13 mouse cellular contexts compared by ENCODE assay signal in the genomic region with DNA sequence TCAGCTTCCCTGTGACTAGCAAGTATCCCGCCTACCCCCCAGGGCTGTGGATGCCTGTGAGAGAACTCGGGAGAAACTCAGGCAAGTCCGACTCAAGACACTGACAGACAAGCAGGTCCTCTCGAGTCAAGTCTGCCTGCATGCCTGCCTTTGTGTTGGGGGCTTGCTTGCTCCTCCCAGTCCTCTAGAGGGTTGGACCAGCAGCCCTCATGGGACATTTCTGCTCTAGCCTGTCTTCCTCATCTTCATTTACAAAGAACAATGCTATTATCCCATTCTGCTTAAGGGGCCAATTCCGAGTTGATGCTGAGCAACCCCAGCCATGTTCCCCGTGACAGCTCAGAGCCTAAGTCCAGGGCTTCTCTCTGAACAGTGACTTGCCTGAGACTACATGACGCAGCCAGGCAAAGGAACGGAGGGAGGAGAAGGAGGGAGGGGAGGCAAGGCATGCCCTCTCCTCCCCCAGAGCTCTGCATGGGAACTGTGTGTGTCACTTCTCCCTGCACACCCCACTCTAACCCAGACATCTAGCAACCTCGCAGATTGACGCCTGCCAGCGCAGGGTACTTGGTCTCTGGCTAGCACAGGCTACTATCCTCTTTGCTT.
DNase-seq lines count a peak whose midpoint lies in the region; ATAC-seq and TF ChIP-seq lines count a peak whose summit lies in the region.
"Had no signal": no experiment of that assay in that cellular context is flagged by ENCODE, and none has a peak within 500 bp of the region (broad histone marks: within the 10 kb centered on the region; RNA-seq: fewer than 3 reads in every experiment).

No protein-coding gene starts in this region.

- no peak; the same call in 1 of the 2 replicates for ATAC-seq in heart, embryonic 13.5 days (ENCODE audit: extremely low read depth, insufficient number of reproducible peaks, low FRiP score, low TSS enrichment)
- no peak for ATAC-seq in midbrain, embryonic 16.5 days
- peak; percentile 29; the same call in 1 of the 2 replicates for ATAC-seq in granulocyte monocyte progenitor cell, adult 5-6 weeks (replicated peaks; ENCODE audit: poor library complexity, severe bottlenecking)
- peak; percentile 30; the same call in 1 of the 2 replicates for ATAC-seq in stomach, embryonic 14.5 days (ENCODE audit: insufficient number of reproducible peaks, insufficient read depth, low FRiP score, low read depth)

- WGBS in heart, embryonic 13.5 days, result 25% methylated on average over 11 of the region's 11 CpGs
- WGBS in heart, adult 2 months, result 44% methylated on average over 11 of the region's 11 CpGs
- 31% methylated on average over 11 of the region's 11 CpGs for WGBS in midbrain, embryonic 10.5 days
- 30% methylated on average over 11 of the region's 11 CpGs for WGBS in midbrain, embryonic 16.5 days
- 42% methylated on average over 11 of the region's 11 CpGs for WGBS in stomach, embryonic 14.5 days

- H3K4me3 ChIP-seq in heart, embryonic 13.5 days, result no peak overlapping the region
- H3K4me3 ChIP-seq in heart, adult 2 months, result no peak overlapping the region
- 0 out of 2 replicates have a peak overlapping the region, but pooled peaks have one; percentile 4 for H3K4me3 ChIP-seq in midbrain, embryonic 10.5 days
- H3K4me3 ChIP-seq in midbrain, embryonic 16.5 days (ENCODE audit: low read depth, low read length), result no peak overlapping the region
- H3K4me3 ChIP-seq in stomach, embryonic 14.5 days (ENCODE audit: low read depth, low read length), result no peak overlapping the region
- H3K4me3 ChIP-seq: liver, embryonic 15.5 days had no signal

- intact Hi-C loops in heart, adult 2 months (cut with DNase I), result no loop called here

- H3K27ac ChIP-seq in heart, embryonic 13.5 days (replicated peaks), result no peak overlapping the region
- H3K27ac ChIP-seq in heart, adult 2 months, result no peak overlapping the region
- H3K27ac ChIP-seq in midbrain, embryonic 10.5 days (replicated peaks), result peak overlapping the region; percentile 34
- H3K27ac ChIP-seq in midbrain, embryonic 16.5 days (ENCODE audit: low read length), result no peak overlapping the region
- H3K27ac ChIP-seq in stomach, embryonic 14.5 days (ENCODE audit: low read length), result no peak overlapping the region
- H3K27ac ChIP-seq: liver, embryonic 15.5 days had no signal

- H3K4me1 ChIP-seq in heart, embryonic 13.5 days, result peaks cover 32% of the 10 kb centered on the region
- no peaks in the 10 kb centered on the region for H3K4me1 ChIP-seq in heart, adult 2 months (ENCODE audit: control insufficient read depth, insufficient read depth, low read length)
- H3K4me1 ChIP-seq in midbrain, embryonic 10.5 days, result peaks cover 22% of the 10 kb centered on the region
- no peaks in the 10 kb centered on the region; the same call in 1 of the 2 replicates for H3K4me1 ChIP-seq in midbrain, embryonic 16.5 days (ENCODE audit: control insufficient read depth, insufficient read depth, low read length)
- H3K4me1 ChIP-seq in stomach, embryonic 14.5 days (ENCODE audit: control insufficient read depth, insufficient read depth, low read length), result no peaks in the 10 kb centered on the region
- H3K4me1 ChIP-seq: liver, embryonic 15.5 days had no signal

- no peak for TF ChIP-seq EP300 in heart, adult 2 months (IDR thresholded peaks at IDR 0.05; ENCODE audit: insufficient read depth, low read depth, low read length)

- no peaks in the 10 kb centered on the region for H3K79me2 ChIP-seq in heart, adult 2 months (replicated peaks; ENCODE audit: control insufficient read depth, insufficient read depth, low read length)

- H3K9ac ChIP-seq in heart, embryonic 13.5 days, result no peak overlapping the region
- H3K9ac ChIP-seq in heart, adult 2 months (ENCODE audit: low read depth, low read length), result no peak overlapping the region
- H3K9ac ChIP-seq in midbrain, embryonic 16.5 days (ENCODE audit: low read depth, low read length), result no peak overlapping the region
- no peak overlapping the region for H3K9ac ChIP-seq in stomach, embryonic 14.5 days (replicated peaks; ENCODE audit: low read depth, low read length)
- H3K9ac ChIP-seq: liver, embryonic 15.5 days had no signal

- no peak for DNase-seq in heart, adult 2 months
- no peak for DNase-seq in midbrain, embryonic 10.5 days (ENCODE audit: low spot score)
- no peak for DNase-seq in gastrocnemius, postnatal 10 days
- DNase-seq: adrenal gland, adult 2 months; cerebellum, adult 9-10 months; kidney, adult 8-10 months; left cerebral cortex, postnatal 4 days; spleen, adult 18-20 months had no signal

- TF ChIP-seq CTCF in heart, adult 2 months (IDR thresholded peaks at IDR 0.05), result no peak

- no peaks in the 10 kb centered on the region for H3K9me3 ChIP-seq in heart, embryonic 13.5 days
- H3K9me3 ChIP-seq in midbrain, embryonic 10.5 days (replicated peaks), result no peaks in the 10 kb centered on the region
- H3K9me3 ChIP-seq in midbrain, embryonic 16.5 days (replicated peaks; ENCODE audit: control insufficient read depth, low read length, poor library complexity, severe bottlenecking), result no peaks in the 10 kb centered on the region
- H3K9me3 ChIP-seq in stomach, embryonic 14.5 days (ENCODE audit: control insufficient read depth, low read depth, low read length), result no peaks in the 10 kb centered on the region
- H3K9me3 ChIP-seq: liver, embryonic 15.5 days had no signal

- TF ChIP-seq POLR2A in heart, adult 2 months (IDR thresholded peaks at IDR 0.05; ENCODE audit: insufficient read depth, low read depth, low read length), result no peak

- no peaks in the 10 kb centered on the region for H3K36me3 ChIP-seq in heart, embryonic 13.5 days
- H3K36me3 ChIP-seq in heart, adult 2 months (ENCODE audit: control insufficient read depth, insufficient read depth, low read length), result no peaks in the 10 kb centered on the region
- no peaks in the 10 kb centered on the region for H3K36me3 ChIP-seq in midbrain, embryonic 10.5 days
- H3K36me3 ChIP-seq in midbrain, embryonic 16.5 days (ENCODE audit: control insufficient read depth, insufficient read depth, low read length), result no peaks in the 10 kb centered on the region
- H3K36me3 ChIP-seq in stomach, embryonic 14.5 days (ENCODE audit: control insufficient read depth, insufficient read depth, low read length), result no peaks in the 10 kb centered on the region
- H3K36me3 ChIP-seq: liver, embryonic 15.5 days had no signal

- peak overlapping the region; percentile 21; the same call in 1 of the 2 replicates for H3K4me2 ChIP-seq in heart, embryonic 13.5 days
- no peak overlapping the region for H3K4me2 ChIP-seq in midbrain, embryonic 16.5 days (ENCODE audit: low read length)
- no peak overlapping the region for H3K4me2 ChIP-seq in stomach, embryonic 14.5 days (replicated peaks; ENCODE audit: low read depth, low read length)
- H3K4me2 ChIP-seq: liver, embryonic 15.5 days had no signal

- peaks cover 13% of the 10 kb centered on the region for H3K27me3 ChIP-seq in heart, embryonic 13.5 days (replicated peaks)
- H3K27me3 ChIP-seq in heart, adult 2 months (ENCODE audit: control insufficient read depth, insufficient read depth, low read length), result no peaks in the 10 kb centered on the region
- peaks cover 13% of the 10 kb centered on the region; the same call in 1 of the 2 replicates for H3K27me3 ChIP-seq in midbrain, embryonic 10.5 days (ENCODE audit: low read depth, poor library complexity, severe bottlenecking)
- H3K27me3 ChIP-seq in midbrain, embryonic 16.5 days (ENCODE audit: control insufficient read depth, insufficient read depth, low read depth, low read length), result no peaks in the 10 kb centered on the region
- H3K27me3 ChIP-seq in stomach, embryonic 14.5 days (ENCODE audit: control insufficient read depth, insufficient read depth, low read length), result no peaks in the 10 kb centered on the region
- H3K27me3 ChIP-seq: liver, embryonic 15.5 days had no signal

Comparison
In these comparisons a context has a peak if more than half of its experiments do, and no peak if none do; other contexts are left out.
1. ATAC-seq: peak in granulocyte monocyte progenitor cell, adult 5-6 weeks (single experiment) and stomach, embryonic 14.5 days (single experiment); none in heart, embryonic 13.5 days (single experiment) and midbrain, embryonic 16.5 days (single experiment).